Mouse (Mus musculus) megakaryocyte, embryonic 14.5 days (primary cell): ENCODE measurements around the gene Rbms2.

ENCODE experiments used
- FLI1 ChIP-seq: IDR thresholded peaks from 2 replicates; pipeline ENCODE4 v1.6.1; 2012; ENCODE audit warnings: low read length, inconsistent platforms, mixed read lengths
- GATA1 ChIP-seq: IDR thresholded peaks from 3 replicates; pipeline ENCODE4 v1.6.1; 2012; ENCODE audit warnings: mixed read lengths, low read length, inconsistent platforms, borderline replicate concordance

- TF ChIP-seq GATA1 (no peak), FLI1 (no peak)
Observed at GRCm38 (mm10) chr10:128218387-128219117, 38.5 kb upstream of the Rbms2 start.
